Mouse (Mus musculus) hindbrain, embryonic 14.5 days (tissue): ENCODE results near the gene Ncoa3. TPM values are rescaled to one million over a fixed set of nuclear protein-coding genes. Genes with fewer than 3 reads are reported as not detected.
"Not testable (repeated sequence)": the region's sequence is repeated elsewhere in the genome, so short reads cannot be mapped to it uniquely, and the experiment has no call there.

Experiments
- ATAC-seq: fragments of 200-750 bp; cut with Nextera tagmentation; 2 replicates; pipeline ENCODE4 v1.8.0; 2017; ENCODE audit warnings: moderate number of reproducible peaks, mild to moderate bottlenecking, moderate TSS enrichment, moderate library complexity; ENCODE audit not compliant: low FRiP score
- DNase-seq: peaks from one replicate; pipeline ENCODE4 v3.0.0-alpha.2; 2015; ENCODE audit warnings: low spot score
- H3K27ac ChIP-seq: fragments of 300-500 bp; sonication (generic); 2 replicates; pipeline ENCODE4 v1.5.1; 2014; ENCODE audit warnings: mild to moderate bottlenecking, moderate library complexity
- H3K27me3 ChIP-seq: fragments of 300-500 bp; sonication (generic); 2 replicates; pipeline ENCODE4 v1.6.1; 2014; ENCODE audit warnings: mild to moderate bottlenecking, low read length, mixed read lengths; ENCODE audit not compliant: control insufficient read depth, insufficient read depth
- H3K36me3 ChIP-seq: fragments of 300-500 bp; sonication (generic); replicated peaks from 2 replicates; pipeline ENCODE4 v1.6.1; 2014; ENCODE audit not compliant: control insufficient read depth, insufficient read depth
- H3K4me1 ChIP-seq: fragments of 300-500 bp; sonication (generic); replicated peaks from 2 replicates; pipeline ENCODE4 v1.6.1; 2014; ENCODE audit warnings: antibody characterized with exemption, low read length, mixed read lengths; ENCODE audit not compliant: control insufficient read depth, insufficient read depth
- H3K4me2 ChIP-seq: fragments of 300-500 bp; sonication (generic); replicated peaks from 2 replicates; pipeline ENCODE4 v1.6.1; 2014; ENCODE audit warnings: mild to moderate bottlenecking, moderate library complexity
- H3K4me3 ChIP-seq: fragments of 300-500 bp; sonication (generic); replicated peaks from 2 replicates; pipeline ENCODE4 v1.5.1; 2014; ENCODE audit warnings: mild to moderate bottlenecking, low read length
- H3K9ac ChIP-seq: fragments of 300-500 bp; sonication (generic); 2 replicates; pipeline ENCODE4 v1.6.1; 2014
- H3K9me3 ChIP-seq: fragments of 300-500 bp; sonication (generic); 2 replicates; pipeline ENCODE4 v1.6.1; 2016; ENCODE audit warnings: low read length; ENCODE audit not compliant: control insufficient read depth
- WGBS: fragments of 180-500 bp; shearing (Covaris S2); extraction: QIAGEN DNeasy Blood & Tissue Kit; methylation state at CpG from one replicate; pipeline ENCODE4 v1.1.7; 2014; 5-methylcytosine and 5-hydroxymethylcytosine counted together
- polyA plus RNA-seq: library from polyadenylated mRNA; unstranded; fragments of >200 nt; fragmentation: Nextera tagmentation; extraction: Ambion mirVana; gene quantifications from 2 replicates; pipeline ENCODE4 v1.2.1, GENCODE M21; 2014

Gene Ncoa3
- polyA plus RNA-seq, result 15.5 and 18.1 TPM in 2 replicates

- Histone ChIP-seq H3K36me3 (no peaks in the 10 kb centered on the region), H3K9ac (peak within 1 kb of the TSS; percentile 83), H3K27ac (peak within 1 kb of the TSS; percentile 87), H3K4me3 (peak within 1 kb of the TSS; percentile 78), H3K27me3 (no peaks in the 10 kb centered on the region), H3K4me1 (peaks cover 15% of the 10 kb centered on the region), H3K9me3 (no peaks in the 10 kb centered on the region), H3K4me2 (peak within 1 kb of the TSS; percentile 80)
- peak; percentile 95 for DNase-seq
- peak; percentile 92 for ATAC-seq
- 2% methylated on average over 99 of the region's 103 CpGs for WGBS
These were observed at the start of gene Ncoa3 for GRCm38 (mm10) chr2:165992270-165993172. TSS of gene Ncoa3 (plus strand) at chr2:165992636.

GRCm38 (mm10) chr2:165943113-165943512 lies 49.3 kb upstream of the Ncoa3 start:
- WGBS, result 98% methylated on average over 2 of the region's 2 CpGs
- no peak overlapping the region for H3K27ac ChIP-seq
- H3K4me1 ChIP-seq, result no peaks in the 10 kb centered on the region
- H3K9ac ChIP-seq, result no peak overlapping the region
- no peak overlapping the region for H3K4me3 ChIP-seq
- no peak overlapping the region for H3K4me2 ChIP-seq
- DNase-seq (no peak), ATAC-seq (no peak)
- no peaks in the 10 kb centered on the region for H3K36me3 ChIP-seq
- no peaks in the 10 kb centered on the region for H3K27me3 ChIP-seq
- H3K9me3 ChIP-seq, result no peaks in the 10 kb centered on the region

GRCm38 (mm10) chr2:165944576-165945351 lies 47.7 kb upstream of the Ncoa3 start:
- Histone ChIP-seq H3K9ac (no peak overlapping the region), H3K4me3 (no peak overlapping the region), H3K4me2 (no peak overlapping the region), H3K27ac (no peak overlapping the region), H3K36me3 (no peaks in the 10 kb centered on the region), H3K9me3 (no peaks in the 10 kb centered on the region), H3K4me1 (no peaks in the 10 kb centered on the region), H3K27me3 (no peaks in the 10 kb centered on the region)
- ATAC-seq (no peak), DNase-seq (no peak)
- 82% methylated on average over 11 of the region's 11 CpGs for WGBS

GRCm38 (mm10) chr2:165946046-165946564 lies 46.3 kb upstream of the Ncoa3 start:
- Histone ChIP-seq H3K27me3 (no peaks in the 10 kb centered on the region), H3K36me3 (no peaks in the 10 kb centered on the region), H3K4me1 (no peaks in the 10 kb centered on the region), H3K4me2 (no peak overlapping the region), H3K27ac (no peak overlapping the region), H3K9me3 (no peaks in the 10 kb centered on the region), H3K4me3 (no peak overlapping the region), H3K9ac (no peak overlapping the region)
- no peak for DNase-seq
- 88% methylated on average over 1 of the region's 1 CpGs for WGBS
- ATAC-seq, result no peak

GRCm38 (mm10) chr2:165948007-165948406 lies 44.4 kb upstream of the Ncoa3 start:
- Histone ChIP-seq H3K27me3 (no peaks in the 10 kb centered on the region), H3K9ac (no peak overlapping the region), H3K9me3 (no peaks in the 10 kb centered on the region), H3K36me3 (no peaks in the 10 kb centered on the region), H3K27ac (no peak overlapping the region), H3K4me2 (no peak overlapping the region), H3K4me1 (no peaks in the 10 kb centered on the region), H3K4me3 (no peak overlapping the region)
- DNase-seq, result no peak
- no peak for ATAC-seq
- 68% methylated on average over 1 of the region's 1 CpGs for WGBS

DNA sequence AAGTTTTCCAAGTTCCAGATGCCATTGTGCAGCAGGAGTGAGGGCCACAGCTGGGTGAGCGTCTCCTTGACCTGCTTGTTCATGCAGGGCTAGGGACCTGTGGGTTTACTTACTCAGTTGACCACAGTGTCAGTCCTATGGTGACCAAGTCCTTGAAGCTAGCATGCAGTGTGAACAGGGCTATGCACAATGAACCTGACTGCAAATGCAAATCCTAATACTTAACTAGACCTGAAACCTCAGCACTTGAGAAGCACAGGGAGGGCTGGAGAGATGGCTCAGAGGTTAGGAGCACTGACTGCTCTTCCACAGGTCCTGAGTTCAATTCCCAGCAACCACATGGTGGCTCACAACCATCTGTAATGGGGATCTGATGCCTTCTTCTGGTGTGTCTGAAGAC lies 43.7 kb upstream of the Ncoa3 start:
- WGBS, result 60% methylated on average over 1 of the region's 1 CpGs
- not testable (repeated sequence) for H3K4me3 ChIP-seq, DNase-seq, H3K9ac ChIP-seq, H3K27ac ChIP-seq, H3K4me1 ChIP-seq, H3K27me3 ChIP-seq, H3K36me3 ChIP-seq, H3K9me3 ChIP-seq, H3K4me2 ChIP-seq, ATAC-seq

DNA sequence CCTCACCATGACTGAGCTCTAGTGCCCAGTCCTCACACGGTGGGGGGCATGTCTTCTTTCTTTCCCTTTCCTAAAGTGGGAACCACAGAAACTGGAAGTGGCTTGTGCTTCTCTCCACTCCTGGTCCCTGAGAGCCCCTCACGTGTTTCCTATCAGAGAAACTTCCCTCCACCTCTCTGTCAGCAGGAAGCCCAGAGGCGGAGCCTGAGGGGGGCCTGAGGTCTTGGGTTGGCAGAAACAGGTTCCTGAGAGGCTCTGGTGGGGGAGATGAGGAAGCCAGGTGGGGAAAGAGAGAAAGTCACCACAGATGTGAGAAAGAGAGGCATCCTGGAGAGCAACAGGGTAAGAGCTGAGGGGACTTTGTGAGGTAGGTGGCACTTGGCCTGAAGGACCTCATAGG lies 42.7 kb upstream of the Ncoa3 start:
- 41% methylated on average over 3 of the region's 3 CpGs for WGBS
- H3K36me3 ChIP-seq, result no peaks in the 10 kb centered on the region
- ATAC-seq, result no peak
- H3K4me3 ChIP-seq, result no peak overlapping the region
- no peaks in the 10 kb centered on the region for H3K27me3 ChIP-seq
- no peaks in the 10 kb centered on the region for H3K4me1 ChIP-seq
- H3K27ac ChIP-seq, result no peak overlapping the region
- no peak overlapping the region for H3K9ac ChIP-seq
- no peaks in the 10 kb centered on the region for H3K9me3 ChIP-seq
- H3K4me2 ChIP-seq, result no peak overlapping the region
- DNase-seq, result no peak

DNA sequence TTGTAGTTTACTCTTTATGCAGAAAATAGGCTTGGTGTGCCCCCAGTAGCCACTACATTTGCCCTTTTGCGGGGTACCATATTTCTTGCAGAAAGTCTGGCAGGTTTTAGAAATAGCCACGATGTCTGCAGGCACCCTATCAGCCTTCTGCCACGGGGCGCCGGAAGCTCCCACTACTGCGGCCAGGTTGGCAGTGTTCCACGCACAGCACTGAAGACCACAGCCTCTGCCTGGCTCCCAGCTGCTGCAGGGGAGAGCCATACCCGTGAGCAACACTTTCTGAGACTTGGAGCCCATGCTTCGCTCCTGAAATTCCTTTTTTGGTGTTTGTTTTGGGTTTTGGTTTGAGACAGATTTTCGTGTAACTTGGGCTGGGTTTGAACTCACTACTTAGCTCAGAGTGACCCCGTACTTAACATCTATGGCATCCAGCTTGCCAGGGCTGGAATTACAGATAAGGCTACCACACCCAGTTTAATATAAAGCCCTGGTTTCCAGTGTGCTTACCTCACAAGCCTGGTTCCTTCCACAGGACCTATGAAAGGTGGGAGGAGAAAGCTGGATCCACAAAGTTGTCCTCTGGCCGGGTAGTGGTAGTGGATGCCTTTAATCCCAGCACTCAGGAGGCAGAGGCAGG lies 40.9 kb upstream of the Ncoa3 start:
- WGBS, result 79% methylated on average over 12 of the region's 12 CpGs
- no peaks in the 10 kb centered on the region for H3K36me3 ChIP-seq
- no peaks in the 10 kb centered on the region for H3K4me1 ChIP-seq
- no peak overlapping the region for H3K4me3 ChIP-seq
- H3K9me3 ChIP-seq, result no peaks in the 10 kb centered on the region
- H3K4me2 ChIP-seq, result no peak overlapping the region
- no peak overlapping the region for H3K27ac ChIP-seq
- no peaks in the 10 kb centered on the region for H3K27me3 ChIP-seq
- no peak for DNase-seq
- no peak overlapping the region for H3K9ac ChIP-seq
- ATAC-seq, result no peak

DNA sequence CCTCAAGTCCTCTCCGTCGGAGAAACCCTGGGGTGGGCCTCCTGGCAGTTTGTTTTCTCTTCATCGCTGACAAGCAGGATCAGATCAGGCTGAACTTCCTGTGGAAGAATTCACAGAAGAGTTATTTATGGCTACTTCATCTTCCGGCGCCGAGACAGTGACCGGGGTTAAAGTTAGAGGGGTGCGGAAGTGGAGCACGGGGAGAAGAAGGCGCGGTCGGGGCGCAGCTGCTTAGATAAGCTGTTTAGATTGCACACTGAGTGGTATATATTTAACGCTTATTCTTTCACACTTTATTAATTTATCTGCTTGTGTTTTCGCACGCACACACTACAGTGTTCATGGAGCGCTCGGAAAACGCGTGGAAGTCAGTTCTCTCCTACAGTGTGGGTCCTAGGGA lies 37.6 kb upstream of the Ncoa3 start:
- Histone ChIP-seq H3K9ac (no peak overlapping the region), H3K36me3 (no peaks in the 10 kb centered on the region), H3K4me2 (no peak overlapping the region), H3K4me1 (no peaks in the 10 kb centered on the region), H3K27ac (no peak overlapping the region), H3K4me3 (no peak overlapping the region), H3K9me3 (no peaks in the 10 kb centered on the region), H3K27me3 (no peaks in the 10 kb centered on the region)
- 81% methylated on average over 20 of the region's 20 CpGs for WGBS
- ATAC-seq (no peak), DNase-seq (no peak)
